Mouse (Mus musculus): ENCODE measurements around the gene Ube2e1. TPM values are rescaled to one million over a fixed set of nuclear protein-coding genes. Genes with fewer than 3 reads are reported as not detected.
"Not testable (repeated sequence)": the region's sequence is repeated elsewhere in the genome, so short reads cannot be mapped to it uniquely, and the experiment has no call there.

The Ube2e1 gene
- polyA plus RNA-seq, 1 experiment: 32.0 TPM

- under 1% methylated on average over 78 of the region's 78 CpGs for WGBS
- peak; percentile 97 for DNase-seq (ENCODE audit: low read depth, low spot score)
Measured at GRCm38 (mm10) chr14:18270529-18271441, 60.9 kb downstream of the Ube2e1 start, which contains the start of the genes Nkiras1 and Rpl15. Nkiras1 (plus strand) TSS chr14:18271136. Rpl15 (minus strand) TSS chr14:18271391.

DNA sequence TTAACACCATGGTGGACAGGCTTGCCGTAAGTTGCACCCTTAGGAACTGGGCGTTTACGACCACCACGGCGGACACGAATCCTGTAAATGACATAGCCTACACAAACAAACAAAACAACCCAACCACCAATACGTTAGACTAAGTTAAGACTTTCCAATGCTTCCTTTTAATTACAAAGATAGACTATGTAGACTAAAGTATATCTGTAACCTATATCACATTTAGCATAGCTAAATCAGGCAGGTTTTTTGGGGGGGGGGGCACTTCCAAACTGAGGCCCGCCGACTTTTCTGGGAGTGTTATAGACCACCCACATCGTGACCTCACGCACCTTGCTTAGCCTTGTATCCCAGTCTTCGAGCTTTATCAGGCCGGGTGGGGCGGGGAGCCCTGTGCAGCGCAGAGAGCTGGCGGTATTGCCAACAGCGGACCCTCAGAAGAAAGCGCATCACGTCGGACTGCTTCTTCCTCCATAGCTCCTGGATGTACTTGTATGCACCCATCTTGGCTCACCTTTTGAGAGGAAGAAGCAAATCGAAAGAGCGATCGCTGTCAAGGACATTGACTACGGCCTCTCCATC is 61.6 kb downstream of the Ube2e1 start:
- not testable (repeated sequence) for DNase-seq (ENCODE audit: low read depth, low spot score)
- under 1% methylated on average over 24 of the region's 24 CpGs for WGBS

DNA sequence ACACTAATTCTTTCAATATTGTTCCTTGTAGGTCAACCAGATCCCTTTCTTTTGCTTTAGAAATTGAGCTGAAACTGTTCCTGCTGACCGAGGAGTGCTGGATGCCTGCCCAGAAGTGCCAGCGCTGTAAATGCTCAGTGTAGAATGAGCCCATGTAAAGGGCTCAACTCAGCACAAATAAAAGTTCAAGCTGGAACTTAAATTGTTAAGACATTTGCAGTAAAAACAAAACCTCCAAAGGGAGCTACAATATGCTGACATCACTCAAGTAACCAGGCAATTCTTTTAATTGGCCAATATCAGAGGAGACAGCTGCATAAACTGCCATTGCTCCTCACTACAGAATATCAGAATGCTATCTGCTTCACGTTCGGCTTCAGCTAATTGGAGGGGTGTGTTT is 68.2 kb downstream of the Ube2e1 start:
- WGBS: 14% methylated on average over 4 of the region's 4 CpGs

DNA sequence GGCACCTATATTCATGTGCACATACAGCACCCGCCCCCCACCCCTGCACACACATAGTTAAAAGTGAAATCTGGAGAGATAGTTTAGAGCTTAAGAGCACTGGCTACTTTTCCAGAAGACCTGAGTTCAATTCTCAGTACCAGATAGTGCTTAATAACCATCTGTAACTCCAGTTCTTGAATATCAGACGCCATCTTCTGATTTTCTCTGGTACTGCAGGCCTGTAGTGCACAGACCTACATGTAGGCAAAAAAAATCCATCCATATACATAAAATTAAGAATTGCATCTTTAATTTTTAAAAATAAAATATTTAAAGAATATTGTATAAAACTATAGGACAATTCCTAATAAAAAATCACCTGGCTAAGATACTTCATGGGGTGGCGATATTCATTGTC is 70.5 kb downstream of the Ube2e1 start:
- WGBS: 96% methylated on average over 3 of the region's 3 CpGs

More for the DNA sequence above, 68.2 kb downstream of the Ube2e1 start:
- no peak for DNase-seq (ENCODE audit: low read depth, low spot score)

GRCm38 (mm10) chr14:18242638-18243130 is 89.0 kb downstream of the Ube2e1 start:
- no peak for DNase-seq (ENCODE audit: low read depth, low spot score)
- WGBS: 88% methylated on average over 21 of the region's 21 CpGs

More for the DNA sequence above, 70.5 kb downstream of the Ube2e1 start:
- DNase-seq (ENCODE audit: low read depth, low spot score): no peak

- DNase-seq (ENCODE audit: low read depth, low spot score): no peak
- 93% methylated on average over 4 of the region's 4 CpGs for WGBS
Measured at GRCm38 (mm10) chr14:18241786-18242185, 89.9 kb downstream of the Ube2e1 start.

GRCm38 (mm10) chr14:18240132-18240531 is 91.5 kb downstream of the Ube2e1 start:
- no peak for DNase-seq (ENCODE audit: low read depth, low spot score)
- 67% methylated on average over 7 of the region's 7 CpGs for WGBS

DNA sequence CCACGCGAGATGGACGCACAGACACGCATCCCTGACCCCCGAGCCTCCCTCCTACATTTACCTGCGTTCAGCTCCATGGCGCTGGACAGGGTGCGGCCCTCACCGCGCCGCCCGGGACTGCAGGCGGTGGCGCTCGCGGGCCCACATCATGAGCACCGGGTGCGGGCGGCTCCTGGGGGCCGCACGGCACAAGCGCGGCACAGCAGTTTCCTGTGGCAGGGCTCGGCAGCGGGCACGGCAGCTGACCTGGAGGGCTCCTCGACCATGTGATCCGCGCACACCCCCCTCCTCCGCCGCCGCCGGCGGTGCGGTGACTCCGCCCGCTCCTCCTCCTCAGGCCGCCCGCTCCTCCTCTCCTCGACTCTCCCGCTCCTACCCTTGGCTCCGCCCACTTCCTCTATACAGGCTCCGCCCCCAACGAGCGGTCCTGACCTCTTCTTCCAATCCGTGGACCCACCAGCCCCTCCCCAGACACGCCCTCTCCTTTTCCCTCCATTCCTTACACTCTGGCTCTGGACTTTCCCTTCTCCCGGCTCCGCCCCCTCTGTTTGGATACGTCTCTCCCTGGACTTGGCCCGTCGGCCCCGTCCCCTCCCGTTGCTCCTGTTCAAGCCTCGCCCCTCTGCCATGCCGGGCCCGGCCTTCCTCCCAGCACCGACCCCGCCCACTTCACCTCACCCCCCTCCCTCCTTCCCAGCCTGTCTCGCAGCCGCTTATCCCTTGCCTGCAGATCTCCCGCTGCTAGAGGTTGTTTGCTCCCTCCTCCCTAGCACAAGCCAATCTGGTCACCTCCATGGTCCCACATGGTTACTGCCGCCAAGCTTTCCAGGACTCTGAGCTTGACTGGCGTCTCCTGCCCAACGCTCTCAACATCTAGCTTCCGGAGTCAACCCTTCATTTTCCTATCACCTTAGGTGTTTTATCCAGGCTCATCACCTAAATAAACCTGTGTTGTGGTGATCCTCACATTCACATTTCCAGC is 92.6 kb downstream of the Ube2e1 start, which contains the start of gene Nr1d2:
Nr1d2 (minus strand) TSS at position 378 of the 982 bp plus-strand sequence.
- peak; percentile 100 for DNase-seq (ENCODE audit: low read depth, low spot score)
- 1% methylated on average over 63 of the region's 66 CpGs for WGBS

GRCm38 (mm10) chr14:18238131-18238749 is 93.4 kb downstream of the Ube2e1 start:
- WGBS: under 1% methylated on average over 71 of the region's 71 CpGs
- peak; percentile 65 for DNase-seq (ENCODE audit: low read depth, low spot score)

- 51% methylated on average over 4 of the region's 4 CpGs for WGBS
- DNase-seq (ENCODE audit: low read depth, low spot score): no peak
Measured at GRCm38 (mm10) chr14:18237381-18237780, 94.3 kb downstream of the Ube2e1 start.

DNA sequence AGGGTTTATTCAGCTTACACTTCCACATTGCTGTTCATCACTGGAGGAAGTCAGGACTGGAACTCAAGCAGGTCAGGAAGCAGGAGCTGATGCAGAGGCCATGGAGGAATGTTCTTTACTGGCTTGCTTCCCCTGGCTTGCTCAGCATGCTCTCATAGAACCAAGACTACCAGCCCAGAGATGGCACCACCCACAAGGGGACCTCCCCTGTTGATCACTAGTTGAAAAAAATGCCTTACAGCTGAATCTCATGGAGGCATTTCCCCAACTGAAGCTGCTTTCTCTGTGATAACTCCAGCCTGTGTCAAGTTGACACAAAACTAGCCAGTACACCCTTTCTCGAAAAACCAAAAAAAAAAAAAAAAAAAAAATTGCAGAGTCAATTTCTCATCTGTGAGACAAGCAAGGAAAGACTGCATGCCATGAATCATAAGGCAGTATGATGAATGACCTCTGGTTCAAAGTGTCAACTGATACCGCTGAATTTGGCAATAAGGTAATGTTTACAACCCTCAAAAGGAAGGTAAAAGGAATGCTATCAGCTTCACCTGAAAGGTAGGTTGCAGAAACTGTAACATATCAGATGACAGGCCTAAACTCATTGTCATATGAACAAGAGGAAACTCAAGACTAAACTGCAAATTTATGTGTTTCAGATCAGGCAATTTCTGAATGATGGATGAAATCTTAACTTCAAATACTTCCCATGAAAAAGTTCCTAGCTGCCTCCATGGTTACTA is 95.0 kb downstream of the Ube2e1 start:
- DNase-seq (ENCODE audit: low read depth, low spot score): not testable (repeated sequence)
- 35% methylated on average over 2 of the region's 2 CpGs for WGBS

GRCm38 (mm10) chr14:18233981-18234960 is 97.4 kb downstream of the Ube2e1 start:
- peak; percentile 68 for DNase-seq (ENCODE audit: low read depth, low spot score)
- WGBS: 6% methylated on average over 5 of the region's 5 CpGs

- no peak for DNase-seq (ENCODE audit: low read depth, low spot score)
Measured at GRCm38 (mm10) chr14:18233076-18233475, 98.6 kb downstream of the Ube2e1 start.

More at GRCm38 (mm10) chr14:18233076-18233475, 98.6 kb downstream of the Ube2e1 start:
- WGBS: 80% methylated on average over 2 of the region's 2 CpGs
